Mouse (Mus musculus): ENCODE measurements around the gene Snrpa1. TPM values are rescaled to one million over a fixed set of nuclear protein-coding genes. Genes with fewer than 3 reads are reported as not detected.

Gene Snrpa1
- polyA plus RNA-seq, 1 experiment = 40.7 TPM

- DNase-seq (ENCODE audit: extremely low spot score in 1 of 2, low spot score in 1 of 2) = peak in 1 of 2 experiments; percentile 19
Measured at GRCm38 (mm10) chr7:66110636-66111112, 51.9 kb downstream of the Snrpa1 start.

- DNase-seq (ENCODE audit: extremely low spot score in 1 of 2, low spot score in 1 of 2) = no peak
Measured at GRCm38 (mm10) chr7:66111211-66111610, 52.4 kb downstream of the Snrpa1 start.

- DNase-seq (ENCODE audit: extremely low spot score in 1 of 2, low spot score in 1 of 2) = no peak
Measured at GRCm38 (mm10) chr7:66113561-66113960, 54.8 kb downstream of the Snrpa1 start.

- DNase-seq (ENCODE audit: extremely low spot score in 1 of 2, low spot score in 1 of 2) = no peak
Measured at GRCm38 (mm10) chr7:66115821-66116343, 57.1 kb downstream of the Snrpa1 start.

GRCm38 (mm10) chr7:66116906-66117482 lies 58.2 kb downstream of the Snrpa1 start:
- no peak for DNase-seq (ENCODE audit: extremely low spot score in 1 of 2, low spot score in 1 of 2)

- no peak for DNase-seq (ENCODE audit: extremely low spot score in 1 of 2, low spot score in 1 of 2)
Measured at GRCm38 (mm10) chr7:66118046-66118445, 59.2 kb downstream of the Snrpa1 start.

GRCm38 (mm10) chr7:66118796-66119195 lies 60.0 kb downstream of the Snrpa1 start:
- no peak for DNase-seq (ENCODE audit: extremely low spot score in 1 of 2, low spot score in 1 of 2)

GRCm38 (mm10) chr7:66120139-66120538 lies 61.3 kb downstream of the Snrpa1 start:
- DNase-seq (ENCODE audit: extremely low spot score in 1 of 2, low spot score in 1 of 2) = no peak

- no peak for DNase-seq (ENCODE audit: extremely low spot score in 1 of 2, low spot score in 1 of 2)
Measured at GRCm38 (mm10) chr7:66120702-66121396, 62.0 kb downstream of the Snrpa1 start.

Other genes starting within 250 kb of the Snrpa1 start
- 13.7 and 16.8 TPM in 2 replicates for gene Pcsk6, start 197.3 kb upstream of the Snrpa1 start, polyA plus RNA-seq (2012; rRNA removed)
- not detected in 2 replicates for gene Gm45213, start 15.4 kb upstream of the Snrpa1 start, polyA plus RNA-seq (2012; rRNA removed)
- 81.5 and 83.9 TPM in 2 replicates for gene Selenos, start 20.6 kb downstream of the Snrpa1 start, polyA plus RNA-seq (2012; rRNA removed)
- 10.4 TPM in 2 replicates for gene Chsy1, start 50.5 kb downstream of the Snrpa1 start, polyA plus RNA-seq (2012; rRNA removed)

Data from frontal cortex, adult 2 months (tissue).